Mouse (Mus musculus): ENCODE results near the gene Txn2.

DNA sequence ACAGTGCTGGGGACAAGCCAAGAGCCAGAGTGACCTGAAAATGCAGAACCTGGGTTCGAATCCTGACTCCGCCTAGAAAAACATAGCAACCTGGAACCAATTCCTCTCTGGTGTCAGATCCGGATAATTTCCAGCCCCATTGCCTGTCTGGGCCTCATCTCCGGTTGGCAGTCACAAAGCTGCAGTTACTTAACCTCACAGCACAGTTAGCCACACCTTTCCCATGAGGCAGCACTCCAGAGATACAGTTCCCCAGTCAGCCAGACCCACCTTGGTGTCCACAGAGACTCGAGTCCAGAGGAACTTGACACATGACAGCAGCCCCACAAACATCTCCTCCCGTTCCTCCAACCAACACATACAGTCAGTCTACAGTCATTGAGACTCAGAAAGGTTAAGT, 43.6 kb downstream of the Txn2 start:
- TF ChIP-seq CTCF (IDR thresholded peaks at IDR 0.05; ENCODE audit: low read depth) (no peak), EP300 (IDR thresholded peaks at IDR 0.05; ENCODE audit: low read depth) (no peak)

Measured in liver, embryonic 14.5 days (tissue).